Mouse (Mus musculus) adrenal gland, adult 18-20 months (tissue): ENCODE results near the gene Fgfr2. TPM values are rescaled to one million over a fixed set of nuclear protein-coding genes. Genes with fewer than 3 reads are reported as not detected.

Experiments used
- DNase-seq, 2 experiments: peaks; one replicate each; pipeline ENCODE4 v3.0.0; 2021 to 2022; ENCODE audit warnings: low spot score in 2 of 2
- total RNA-seq, 2 experiments: library from RNA; stranded (reverse); gene quantifications; 1 replicate in 1 of 2; 2 replicates in 1 of 2; pipeline ENCODE4 v1.2.3; 2021

Gene Fgfr2
- total RNA-seq, 2 experiments from 2014 or later: 294 to 308 TPM

- no peak for DNase-seq
Measured at GRCm38 (mm10) chr7:130324716-130325401, 2798.3 kb downstream of the Fgfr2 start.

GRCm38 (mm10) chr7:130323766-130324165, 2799.4 kb downstream of the Fgfr2 start:
- DNase-seq: no peak

GRCm38 (mm10) chr7:130319799-130320556, 2803.2 kb downstream of the Fgfr2 start:
- peak; percentile 35 to 38 for DNase-seq

- no peak for DNase-seq
Measured at GRCm38 (mm10) chr7:130316294-130316693, 2806.9 kb downstream of the Fgfr2 start.

GRCm38 (mm10) chr7:130315221-130315620, 2807.9 kb downstream of the Fgfr2 start:
- DNase-seq: no peak

- no peak for DNase-seq
Measured at GRCm38 (mm10) chr7:130314658-130315057, 2808.5 kb downstream of the Fgfr2 start.

GRCm38 (mm10) chr7:130311362-130311761, 2811.8 kb downstream of the Fgfr2 start:
- no peak for DNase-seq

- no peak for DNase-seq
Measured at GRCm38 (mm10) chr7:130309180-130309579, 2814.0 kb downstream of the Fgfr2 start.

- DNase-seq: no peak
Measured at GRCm38 (mm10) chr7:130307036-130307435, 2816.1 kb downstream of the Fgfr2 start.

- no peak for DNase-seq
Measured at GRCm38 (mm10) chr7:130304642-130305041, 2818.5 kb downstream of the Fgfr2 start.

- no peak for DNase-seq
Measured at GRCm38 (mm10) chr7:130303464-130303863, 2819.7 kb downstream of the Fgfr2 start.

- no peak for DNase-seq
Measured at GRCm38 (mm10) chr7:130300606-130301005, 2822.5 kb downstream of the Fgfr2 start.

- DNase-seq: no peak
Measured at GRCm38 (mm10) chr7:130298926-130299594, 2824.1 kb downstream of the Fgfr2 start.

GRCm38 (mm10) chr7:130291179-130291578, 2832.0 kb downstream of the Fgfr2 start:
- DNase-seq: no peak

- DNase-seq: no peak
Measured at GRCm38 (mm10) chr7:130289428-130289790, 2833.7 kb downstream of the Fgfr2 start.

- no peak for DNase-seq
Measured at GRCm38 (mm10) chr7:130288719-130289427, 2834.3 kb downstream of the Fgfr2 start.

- no peak for DNase-seq
Measured at GRCm38 (mm10) chr7:130288248-130288647, 2834.9 kb downstream of the Fgfr2 start.

- no peak for DNase-seq
Measured at GRCm38 (mm10) chr7:130278738-130279705, 2844.1 kb downstream of the Fgfr2 start.

- no peak for DNase-seq
Measured at GRCm38 (mm10) chr7:130278000-130278737, 2845.0 kb downstream of the Fgfr2 start.
